Mouse (Mus musculus) megakaryocyte progenitor cell, adult 5-6 weeks (primary cell): ENCODE measurements around the gene Ebf1. TPM values are rescaled to one million over a fixed set of nuclear protein-coding genes. Genes with fewer than 3 reads are reported as not detected.

Experiments
- ATAC-seq: replicated peaks from 2 replicates; pipeline ENCODE4 v1.8.0; 2016; ENCODE audit warnings: mild to moderate bottlenecking, moderate TSS enrichment, inconsistent platforms; ENCODE audit not compliant: poor library complexity
- total RNA-seq, 2 experiments: library from RNA; stranded (forward) in 1 of 2; stranded (reverse) in 1 of 2; fragments of 157-497, 149-512 nt in 1 of 2; fragments of 200-1000 nt in 1 of 2; gene quantifications; 2 replicates each; pipeline versions ENCODE4 v1.2.3 to v1.2.4; 2015 to 2017

Gene Ebf1
- total RNA-seq, 2 experiments from 2014 or later = 0.02 TPM; not detected in 1

- no peak for ATAC-seq
Observed at GRCm38 (mm10) chr11:44822312-44822711, 205.2 kb downstream of the Ebf1 start.

- ATAC-seq = no peak
Observed at GRCm38 (mm10) chr11:44832227-44832939, 215.3 kb downstream of the Ebf1 start.

- ATAC-seq = no peak
Observed at GRCm38 (mm10) chr11:44832940-44833254, 215.8 kb downstream of the Ebf1 start.

DNA sequence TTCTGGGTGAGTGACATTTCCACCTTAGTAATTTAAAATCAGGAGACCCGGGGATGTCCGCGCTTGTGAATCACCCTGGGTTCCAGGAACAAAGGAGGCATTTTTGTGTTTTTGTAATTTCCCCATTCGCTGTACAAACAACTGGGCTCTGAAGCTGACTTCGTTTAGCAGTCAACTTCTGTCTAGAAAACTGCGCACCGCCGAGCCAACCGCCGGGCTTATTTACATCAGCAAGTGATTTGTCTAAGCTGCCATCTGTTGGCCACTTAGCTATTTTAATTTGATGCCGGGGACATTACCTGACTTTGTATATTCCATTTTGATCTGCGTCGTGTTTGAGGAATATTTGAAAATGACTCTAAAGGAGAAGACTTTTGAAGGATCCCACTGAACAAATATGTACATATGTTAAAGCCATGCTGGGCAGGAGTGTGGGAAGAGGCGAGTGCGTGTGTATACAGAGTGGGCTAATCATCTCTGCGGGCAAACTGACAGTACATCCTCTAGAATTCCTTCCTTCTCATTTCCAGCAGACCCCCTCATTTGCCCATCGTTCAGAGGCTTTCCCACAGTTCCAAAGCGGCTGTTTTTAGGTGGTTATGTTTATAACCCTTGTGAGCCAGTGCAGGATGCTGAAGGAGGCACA is 216.4 kb downstream of the Ebf1 start:
- ATAC-seq = no peak

GRCm38 (mm10) chr11:44835166-44835565 is 218.0 kb downstream of the Ebf1 start:
- no peak for ATAC-seq

DNA sequence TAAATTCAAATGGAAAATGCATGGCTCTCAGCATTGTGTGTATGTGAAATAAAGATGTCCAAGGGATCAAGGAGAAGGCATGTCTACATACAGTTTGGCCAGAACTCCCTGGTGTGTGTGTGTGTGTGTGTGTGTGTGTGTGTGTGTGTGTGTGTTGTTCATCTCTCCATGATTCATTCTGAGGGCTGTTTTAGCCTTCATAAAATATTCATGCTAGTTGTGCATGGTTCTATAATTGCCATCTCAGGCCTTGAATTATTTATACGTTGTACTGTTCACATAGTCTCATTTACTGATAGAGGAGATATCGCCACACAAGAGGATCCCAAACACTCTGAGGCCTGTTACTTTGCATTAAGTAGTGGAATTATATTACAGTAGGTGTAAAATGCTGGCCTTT is 220.5 kb downstream of the Ebf1 start:
- ATAC-seq = no peak

GRCm38 (mm10) chr11:44841127-44842056 is 224.3 kb downstream of the Ebf1 start:
- no peak for ATAC-seq

GRCm38 (mm10) chr11:44851874-44852273 is 234.8 kb downstream of the Ebf1 start:
- no peak for ATAC-seq

- no peak for ATAC-seq
Observed at GRCm38 (mm10) chr11:44852921-44853320, 235.8 kb downstream of the Ebf1 start.

- no peak for ATAC-seq
Observed at GRCm38 (mm10) chr11:44854496-44854895, 237.4 kb downstream of the Ebf1 start.

DNA sequence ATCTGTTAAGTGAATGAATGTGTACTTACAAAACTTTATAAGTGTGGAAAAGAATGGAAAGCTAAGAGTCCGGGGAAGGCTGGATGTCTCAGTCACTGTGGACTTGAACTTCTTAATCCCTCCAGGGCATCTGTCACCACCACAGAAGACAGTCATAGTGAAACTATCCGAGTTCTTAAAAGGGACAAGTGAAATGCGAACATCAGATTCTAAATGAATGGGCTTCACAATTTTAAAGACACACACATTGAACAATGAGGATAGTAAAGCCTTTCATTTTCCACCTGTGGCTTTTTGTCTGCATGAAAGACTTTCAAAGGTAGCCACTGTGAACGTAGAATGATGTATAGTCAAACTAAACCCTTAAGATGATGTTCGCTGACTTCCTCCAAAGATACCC is 244.0 kb downstream of the Ebf1 start:
- no peak for ATAC-seq

GRCm38 (mm10) chr11:44863910-44864309 is 246.8 kb downstream of the Ebf1 start:
- ATAC-seq = no peak

- ATAC-seq = no peak
Observed at GRCm38 (mm10) chr11:44866476-44867149, 249.5 kb downstream of the Ebf1 start.

DNA sequence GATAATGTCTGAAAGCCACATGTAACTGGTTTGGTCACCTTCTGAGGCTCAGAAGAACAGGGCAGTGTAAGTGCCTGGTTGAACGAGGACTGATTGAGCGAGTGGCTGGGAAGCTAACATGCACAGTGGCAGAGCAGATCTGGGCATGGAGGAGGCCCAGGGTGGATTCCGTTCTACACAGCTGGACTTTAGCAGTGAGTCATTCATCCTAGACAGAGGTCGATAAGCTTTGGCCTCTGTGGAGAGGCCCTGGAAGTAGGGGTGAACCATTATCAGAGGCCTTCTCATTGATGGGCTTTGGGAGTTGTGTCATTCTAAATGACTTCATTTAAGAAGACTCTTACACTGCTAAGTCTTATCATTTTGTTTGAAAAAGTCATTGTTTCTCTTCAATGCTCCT is 250.3 kb downstream of the Ebf1 start:
- ATAC-seq = no peak

- ATAC-seq = no peak
Observed at GRCm38 (mm10) chr11:44873876-44874275, 256.8 kb downstream of the Ebf1 start.

- no peak for ATAC-seq
Observed at GRCm38 (mm10) chr11:44875171-44875570, 258.1 kb downstream of the Ebf1 start.

DNA sequence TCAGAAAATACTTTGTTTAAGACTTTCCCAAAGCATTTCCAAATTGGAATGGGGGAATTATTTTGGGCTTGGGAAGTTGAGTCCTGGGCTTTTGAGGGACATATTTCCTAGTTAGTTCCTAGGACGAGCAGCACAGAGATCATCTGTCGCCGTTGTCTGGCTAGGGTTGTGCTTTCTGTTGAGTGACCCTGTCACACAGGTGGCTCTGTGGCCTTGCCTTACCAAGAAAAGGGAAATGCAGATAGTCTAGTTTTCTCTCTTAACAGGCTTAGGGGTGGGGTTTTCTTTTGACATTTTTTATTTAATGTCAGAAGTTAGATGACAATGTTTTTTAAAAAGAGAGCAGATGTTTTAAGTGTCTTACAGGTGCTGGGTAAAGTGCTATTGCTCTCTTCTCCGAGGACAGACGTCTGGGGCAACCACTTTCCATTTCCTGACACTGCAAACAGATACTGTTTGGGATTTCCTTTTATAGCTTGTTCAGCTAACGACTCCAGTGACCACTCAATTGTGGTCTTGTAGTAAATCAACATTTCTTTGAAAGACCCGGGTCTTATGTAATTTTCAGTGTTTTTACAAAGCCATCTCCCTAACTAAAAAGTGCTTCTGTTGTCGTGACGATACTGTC is 264.1 kb downstream of the Ebf1 start:
- ATAC-seq = peak; percentile 81

DNA sequence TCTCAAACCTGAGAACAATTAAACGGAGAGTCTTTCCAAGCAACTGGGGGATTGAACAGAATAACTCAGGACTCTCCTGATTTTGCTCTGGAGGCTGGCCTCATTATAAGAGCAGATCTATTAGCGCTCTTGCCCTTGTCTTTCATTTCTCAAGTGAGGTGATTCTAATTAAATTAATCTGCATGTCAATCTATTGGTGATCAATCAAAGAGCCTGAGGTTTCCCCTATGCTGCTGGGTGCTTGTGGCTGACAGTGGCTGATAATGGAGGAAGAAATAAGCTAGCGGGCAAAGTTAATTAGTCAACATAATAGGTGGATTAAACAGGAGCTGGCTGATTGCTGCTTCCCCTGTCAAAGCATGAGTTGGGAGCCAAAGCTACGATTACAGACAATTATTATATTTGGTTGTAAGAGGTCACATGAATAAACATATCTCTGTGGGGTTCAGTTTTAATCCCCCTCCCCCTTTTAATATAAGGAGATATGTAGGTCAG is 265.4 kb downstream of the Ebf1 start:
- no peak for ATAC-seq

GRCm38 (mm10) chr11:44884337-44884736 is 267.2 kb downstream of the Ebf1 start:
- ATAC-seq = no peak

DNA sequence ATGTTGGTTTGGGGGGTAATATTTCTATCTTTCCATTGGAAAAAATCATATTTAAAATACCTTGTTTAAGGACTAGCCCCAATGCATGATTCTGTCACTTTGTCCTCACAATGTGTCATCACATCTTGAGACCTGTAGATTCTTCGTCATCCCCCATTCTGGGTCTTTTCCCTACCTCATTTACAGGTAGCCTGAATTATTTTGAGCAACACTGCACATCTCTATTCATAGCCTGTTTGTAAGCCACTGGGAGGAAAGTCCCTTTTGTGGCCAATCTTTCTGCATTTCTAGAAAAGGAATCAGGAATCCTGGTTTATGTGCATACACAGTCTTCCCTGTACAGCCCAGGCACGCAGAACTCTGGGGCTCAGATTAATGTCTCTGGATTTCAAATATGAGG is 269.8 kb downstream of the Ebf1 start:
- no peak for ATAC-seq

DNA sequence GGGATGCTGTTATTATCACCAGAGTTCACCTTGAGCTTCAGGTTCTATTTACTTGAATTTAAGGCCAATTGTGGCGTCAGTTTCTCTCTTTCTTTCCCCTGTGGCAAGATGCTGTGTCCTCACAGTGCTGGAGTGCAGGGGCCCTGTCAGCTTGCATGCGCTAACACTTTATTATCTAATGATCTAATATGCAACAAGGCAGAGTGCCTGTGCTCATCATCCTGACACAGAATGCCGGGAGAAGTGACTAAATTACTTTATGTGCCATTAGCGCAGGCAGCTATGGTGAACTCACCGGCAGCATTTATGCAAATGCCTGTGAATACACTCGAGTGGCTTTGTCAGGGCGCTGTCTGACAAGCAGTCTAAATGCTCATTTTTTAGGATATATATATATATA is 270.6 kb downstream of the Ebf1 start:
- ATAC-seq = no peak
